Mouse (Mus musculus) heart, embryonic 14.5 days (tissue): Measurements from ENCODE around the gene Tecr. TPM values are rescaled to one million over a fixed set of nuclear protein-coding genes. Genes with fewer than 3 reads are reported as not detected.

Experiments
- ATAC-seq: fragments of 200-750 bp; cut with Nextera tagmentation; 2 replicates; pipeline ENCODE4 v1.8.0; 2017; ENCODE audit warnings: low read depth, moderate TSS enrichment; ENCODE audit not compliant: insufficient number of reproducible peaks, insufficient read depth, low FRiP score
- H3K27ac ChIP-seq, 2 experiments: fragments of 200-500 bp in 1 of 2; fragments of 300-500 bp in 1 of 2; sonication (generic) in 1 of 2; replicated peaks in 1 of 2; 2 replicates each; pipeline ENCODE4 v1.5.1; 2012 to 2014; ENCODE audit warnings: low read depth in 2 of 2, low read length in 2 of 2, control low read depth in 1 of 2, mild to moderate bottlenecking in 1 of 2, mixed read lengths in 1 of 2; ENCODE audit not compliant: control insufficient read depth in 1 of 2, insufficient read depth in 1 of 2
- H3K27me3 ChIP-seq: fragments of 300-500 bp; sonication (generic); 2 replicates; pipeline ENCODE4 v1.6.1; 2014; ENCODE audit warnings: mild to moderate bottlenecking, low read length, control low read depth; ENCODE audit not compliant: control insufficient read depth, insufficient read depth
- H3K36me3 ChIP-seq: fragments of 300-500 bp; sonication (generic); 2 replicates; pipeline ENCODE4 v1.6.1; 2014; ENCODE audit warnings: mild to moderate bottlenecking, control low read depth, low read length, mixed read lengths; ENCODE audit not compliant: control insufficient read depth, insufficient read depth
- H3K4me1 ChIP-seq, 2 experiments: fragments of 200-500 bp in 1 of 2; fragments of 300-500 bp in 1 of 2; sonication (generic) in 1 of 2; 2 replicates each; pipeline ENCODE4 v1.6.1; 2012 to 2014; ENCODE audit warnings: low read length in 2 of 2, control low read depth in 1 of 2, mixed read lengths in 1 of 2; ENCODE audit not compliant: control insufficient read depth in 2 of 2, insufficient read depth in 2 of 2
- H3K4me2 ChIP-seq: fragments of 300-500 bp; sonication (generic); 2 replicates; pipeline ENCODE4 v1.6.1; 2014; ENCODE audit warnings: mild to moderate bottlenecking, low read length
- H3K4me3 ChIP-seq, 2 experiments: fragments of 200-500 bp in 1 of 2; fragments of 300-500 bp in 1 of 2; sonication (generic) in 1 of 2; 2 replicates each; pipeline ENCODE4 v1.5.1; 2012 to 2014; ENCODE audit warnings: low read length in 2 of 2, mild to moderate bottlenecking in 2 of 2, control low read depth in 1 of 2, low read depth in 1 of 2, moderate library complexity in 1 of 2; ENCODE audit not compliant: control insufficient read depth in 1 of 2, insufficient read depth in 1 of 2
- H3K9ac ChIP-seq: fragments of 300-500 bp; sonication (generic); 2 replicates; pipeline ENCODE4 v1.6.1; 2014; ENCODE audit warnings: mild to moderate bottlenecking, low read length
- H3K9me3 ChIP-seq: fragments of 300-500 bp; sonication (generic); 2 replicates; pipeline ENCODE4 v1.6.1; 2016; ENCODE audit warnings: low read length, control low read depth; ENCODE audit not compliant: control insufficient read depth
- WGBS: fragments of 180-500 bp; shearing (Covaris S2); extraction: QIAGEN DNeasy Blood & Tissue Kit; methylation state at CpG from one replicate; pipeline ENCODE4 v1.1.7; 2014; 5-methylcytosine and 5-hydroxymethylcytosine counted together
- polyA plus RNA-seq: library from polyadenylated mRNA; unstranded; fragments of >200 nt; fragmentation: Nextera tagmentation; extraction: Ambion mirVana; gene quantifications from 2 replicates; pipeline ENCODE4 v1.2.1, GENCODE M21; 2014

Gene Tecr
- polyA plus RNA-seq, 1 experiment from 2014 or later = 507 TPM

GRCm38 (mm10) chr8:83652030-83652743 is 44.4 kb upstream of the Tecr start, which contains the start of gene Gipc1:
TSS of gene Gipc1 (plus strand) at chr8:83652677.
- H3K4me1 ChIP-seq = peaks cover 9 to 12% of the 10 kb centered on the region in 2 experiments
- H3K4me2 ChIP-seq = peak within 1 kb of the TSS; percentile 74
- peak; percentile 93 for ATAC-seq
- H3K36me3 ChIP-seq = peaks cover 2% of the 10 kb centered on the region; the same call in 1 of the 2 replicates
- no peaks in the 10 kb centered on the region for H3K9me3 ChIP-seq
- peak within 1 kb of the TSS; percentile 95 to 98 for H3K4me3 ChIP-seq
- H3K27me3 ChIP-seq = no peaks in the 10 kb centered on the region
- peak within 1 kb of the TSS; percentile 77 to 78 for H3K27ac ChIP-seq
- peak within 1 kb of the TSS; percentile 93 for H3K9ac ChIP-seq
- WGBS = 5% methylated on average over 40 of the region's 50 CpGs

GRCm38 (mm10) chr8:83649699-83650098 is 41.9 kb upstream of the Tecr start:
- Histone ChIP-seq H3K4me1 (peaks cover 9 to 12% of the 10 kb centered on the region in 2 experiments), H3K9ac (no peak overlapping the region), H3K4me3 (no peak overlapping the region), H3K9me3 (no peaks in the 10 kb centered on the region), H3K4me2 (no peak overlapping the region), H3K36me3 (no peaks in the 10 kb centered on the region; the same call in 1 of the 2 replicates), H3K27me3 (no peaks in the 10 kb centered on the region), H3K27ac (no peak overlapping the region)
- 89% methylated on average over 6 of the region's 6 CpGs for WGBS
- no peak for ATAC-seq

- Histone ChIP-seq H3K36me3 (no peaks in the 10 kb centered on the region), H3K4me3 (no peak overlapping the region), H3K4me2 (no peak overlapping the region), H3K9ac (no peak overlapping the region), H3K4me1 (peaks cover 3 to 4% of the 10 kb centered on the region in 2 experiments), H3K27me3 (no peaks in the 10 kb centered on the region), H3K9me3 (no peaks in the 10 kb centered on the region), H3K27ac (no peak overlapping the region)
- WGBS = 91% methylated on average over 4 of the region's 4 CpGs
- no peak for ATAC-seq
Measured at GRCm38 (mm10) chr8:83648031-83648430, 40.3 kb upstream of the Tecr start.

- no peaks in the 10 kb centered on the region for H3K27me3 ChIP-seq
- H3K4me3 ChIP-seq = no peak overlapping the region
- no peaks in the 10 kb centered on the region for H3K9me3 ChIP-seq
- H3K27ac ChIP-seq = no peak overlapping the region
- H3K9ac ChIP-seq = no peak overlapping the region
- peaks cover 3 to 4% of the 10 kb centered on the region in 2 experiments for H3K4me1 ChIP-seq
- no peak overlapping the region for H3K4me2 ChIP-seq
- no peaks in the 10 kb centered on the region for H3K36me3 ChIP-seq
- no peak for ATAC-seq
- 92% methylated on average over 11 of the region's 11 CpGs for WGBS
Measured at GRCm38 (mm10) chr8:83647511-83647910, 39.7 kb upstream of the Tecr start.

DNA sequence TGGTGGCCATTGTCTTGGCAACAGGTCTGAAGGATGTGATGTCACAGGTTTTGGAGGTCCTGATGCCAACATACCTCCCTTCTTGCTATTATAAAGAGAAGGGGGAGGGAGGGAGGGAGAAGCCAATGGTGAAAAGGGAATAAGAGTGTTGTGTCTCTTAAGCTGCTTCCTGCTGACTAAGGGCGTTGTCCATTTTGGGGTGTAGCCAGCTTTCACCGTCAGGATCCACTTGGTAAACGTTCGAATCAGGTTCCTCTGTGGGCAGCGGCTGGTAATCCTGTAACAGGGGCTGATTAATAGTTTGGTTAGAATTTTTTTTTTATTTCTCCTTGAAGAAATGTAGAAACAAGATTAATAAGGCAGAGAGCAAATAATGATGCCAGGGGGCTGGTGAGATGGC is 31.9 kb upstream of the Tecr start:
- Histone ChIP-seq H3K4me2 (no peak overlapping the region), H3K4me1 (no peaks in the 10 kb centered on the region), H3K27me3 (no peaks in the 10 kb centered on the region), H3K4me3 (no peak overlapping the region), H3K9me3 (0 out of 2 replicates have a peak, but pooled peaks cover 8% of the 10 kb centered on the region), H3K36me3 (no peaks in the 10 kb centered on the region), H3K27ac (no peak overlapping the region), H3K9ac (no peak overlapping the region)
- 70% methylated on average over 5 of the region's 5 CpGs for WGBS
- no peak for ATAC-seq

- H3K4me2 ChIP-seq = no peak overlapping the region
- H3K9me3 ChIP-seq = 0 out of 2 replicates have a peak, but pooled peaks cover 8% of the 10 kb centered on the region
- no peaks in the 10 kb centered on the region for H3K27me3 ChIP-seq
- H3K9ac ChIP-seq = no peak overlapping the region
- WGBS = 57% methylated on average over 4 of the region's 4 CpGs
- no peaks in the 10 kb centered on the region for H3K4me1 ChIP-seq
- H3K27ac ChIP-seq = no peak overlapping the region
- no peaks in the 10 kb centered on the region for H3K36me3 ChIP-seq
- H3K4me3 ChIP-seq = no peak overlapping the region
- ATAC-seq = no peak
Measured at GRCm38 (mm10) chr8:83638856-83639255, 31.1 kb upstream of the Tecr start.

DNA sequence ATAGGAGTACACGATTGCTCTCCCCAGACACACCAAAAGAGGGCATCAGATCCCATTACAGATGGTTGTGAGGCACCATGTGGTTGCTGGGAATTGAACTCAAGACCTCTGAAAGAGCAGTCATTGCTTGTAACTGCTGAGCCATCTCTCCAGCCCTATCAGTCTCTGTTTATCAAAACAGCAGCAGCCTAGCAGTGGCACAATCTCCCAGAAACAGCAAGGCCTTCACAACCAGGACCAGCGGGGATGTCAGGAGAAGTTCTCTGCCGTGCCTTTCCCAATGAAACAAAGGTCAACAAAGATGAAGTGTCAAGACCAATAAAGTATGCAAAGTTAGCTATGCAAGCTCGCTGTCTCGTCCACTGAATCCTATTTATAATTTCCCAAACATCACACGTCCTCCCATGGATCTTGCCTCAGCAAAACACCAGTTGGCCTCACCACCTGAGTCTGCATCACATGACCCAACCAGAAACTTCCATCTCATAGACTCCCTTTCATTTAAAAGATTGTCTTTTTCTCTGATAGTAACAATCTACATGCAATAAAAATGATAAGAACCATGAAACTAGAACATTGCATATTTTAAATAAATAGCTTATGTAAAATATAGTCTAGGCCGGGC is 24.4 kb upstream of the Tecr start:
- no peak for ATAC-seq
- no peak overlapping the region for H3K27ac ChIP-seq
- H3K4me3 ChIP-seq = no peak overlapping the region
- H3K9me3 ChIP-seq = 0 out of 2 replicates have a peak, but pooled peaks cover 8% of the 10 kb centered on the region
- H3K4me2 ChIP-seq = no peak overlapping the region
- H3K4me1 ChIP-seq = no peaks in the 10 kb centered on the region
- WGBS = 81% methylated on average over 7 of the region's 7 CpGs
- no peak overlapping the region for H3K9ac ChIP-seq
- H3K27me3 ChIP-seq = no peaks in the 10 kb centered on the region
- no peaks in the 10 kb centered on the region for H3K36me3 ChIP-seq
